Mouse (Mus musculus) ovary, adult 10 weeks (tissue): ENCODE data around the gene Ccnb1ip1. TPM values are rescaled to one million over a fixed set of nuclear protein-coding genes. Genes with fewer than 3 reads are reported as not detected.

Experiments
- polyA plus RNA-seq: library from polyadenylated mRNA; stranded (reverse); fragments of 350-450 nt; fragmentation: Illumina TruSeq; extraction: RNeasy Lipid Tissue Mini Kit (QIAGEN cat#74804); gene quantifications from one replicate; pipeline ENCODE4 v1.2.3, GENCODE M21; 2014

Gene Ccnb1ip1
- 0.83 TPM for polyA plus RNA-seq

GRCm38 (mm10) chr14:50807487-50808072 lies at the start of gene Ccnb1ip1, which contains the start of gene Parp2:
Gene Ccnb1ip1 (minus strand): TSS chr14:50807732.
Gene Parp2 (plus strand): TSS chr14:50807841.

GRCm38 (mm10) chr14:50785251-50785637 lies 22.3 kb downstream of the Ccnb1ip1 start, which contains the start of gene Ttc5:
Gene Ttc5 (minus strand): TSS chr14:50785519.

DNA sequence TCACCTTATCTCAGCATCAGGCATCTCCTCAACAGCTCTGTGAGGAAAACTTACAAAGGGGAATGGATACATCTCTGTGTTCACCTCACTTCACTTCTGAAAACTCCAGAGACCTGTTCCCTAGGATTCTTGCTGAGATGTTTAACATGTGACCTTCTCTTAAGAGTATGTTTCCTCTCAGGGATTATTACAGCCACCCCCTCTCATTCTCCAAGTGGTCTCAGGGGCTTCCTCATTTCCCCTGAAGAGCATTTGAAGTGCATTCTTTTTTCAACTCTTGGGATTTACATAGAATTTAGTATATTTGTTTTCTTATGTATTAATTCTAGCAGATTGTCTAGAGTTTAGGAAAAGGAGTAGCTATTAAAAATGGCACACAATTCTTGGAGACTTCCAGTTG lies 62.5 kb downstream of the Ccnb1ip1 start, which contains the start of gene Olfr749:
TSS of gene Olfr749 (minus strand) at position 101 of the 400 bp plus-strand sequence.

Other genes with a start within 250 kb of the Ccnb1ip1 start
- not detected for gene Olfr744, start 192.9 kb downstream of the Ccnb1ip1 start, polyA plus RNA-seq
- gene Olfr745, start 168.3 kb downstream of the Ccnb1ip1 start, polyA plus RNA-seq = not detected
- not detected for gene Olfr746, start 160.6 kb downstream of the Ccnb1ip1 start, polyA plus RNA-seq
- not detected for gene Olfr747, start 114.5 kb downstream of the Ccnb1ip1 start, polyA plus RNA-seq
- gene Olfr748, start 100.4 kb downstream of the Ccnb1ip1 start, polyA plus RNA-seq = not detected
- gene Olfr749, start 62.6 kb downstream of the Ccnb1ip1 start, polyA plus RNA-seq = not detected
- 15.2 TPM for gene Ttc5, start 22.2 kb downstream of the Ccnb1ip1 start, polyA plus RNA-seq
- 50.8 TPM for gene Parp2, start 109 bp upstream of the Ccnb1ip1 start, polyA plus RNA-seq
- 6.2 TPM for gene Tep1, start 62.8 kb upstream of the Ccnb1ip1 start, polyA plus RNA-seq
- gene Klhl33, start 89.8 kb upstream of the Ccnb1ip1 start, polyA plus RNA-seq = 0.46 TPM
- gene Osgep, start 117.2 kb upstream of the Ccnb1ip1 start, polyA plus RNA-seq = 14.7 TPM
- gene Apex1, start 117.2 kb upstream of the Ccnb1ip1 start, polyA plus RNA-seq = 27.8 TPM
- gene Pip4p1, start 123.1 kb upstream of the Ccnb1ip1 start, polyA plus RNA-seq = 10.7 TPM
- gene Pnp, start 123.3 kb upstream of the Ccnb1ip1 start, polyA plus RNA-seq = 37.1 TPM
- gene Gm49342, start 136.8 kb upstream of the Ccnb1ip1 start, polyA plus RNA-seq = not detected
- gene Pnp2, start 148.3 kb upstream of the Ccnb1ip1 start, polyA plus RNA-seq = not detected
- gene Rnase10, start 200.0 kb upstream of the Ccnb1ip1 start, polyA plus RNA-seq = 1.4 TPM
- gene Rnase9, start 234.1 kb upstream of the Ccnb1ip1 start, polyA plus RNA-seq = not detected
- not detected for gene Rnase11, start 242.4 kb upstream of the Ccnb1ip1 start, polyA plus RNA-seq
- gene Rnase12, start 249.9 kb upstream of the Ccnb1ip1 start, polyA plus RNA-seq = not detected